Mouse (Mus musculus) kidney, postnatal 14 days (tissue): ENCODE measurements at regions not wholly inside any gene's neighbourhood (a gene's known extent, or its start where the extent isn't known, plus 50 kb on each side); places are given as distances from the start of the nearest gene placed in this dataset.
A peak's percentile ranks its signal among the peaks of the same experiment; 100 is the strongest.
"Not testable (repeated sequence)": the region's sequence is repeated elsewhere in the genome, so short reads cannot be mapped to it uniquely, and the experiment has no call there.

Experiments used
- DNase-seq: peaks from one replicate; pipeline ENCODE4 v3.0.0; 2022; ENCODE audit warnings: mixed read lengths

DNA sequence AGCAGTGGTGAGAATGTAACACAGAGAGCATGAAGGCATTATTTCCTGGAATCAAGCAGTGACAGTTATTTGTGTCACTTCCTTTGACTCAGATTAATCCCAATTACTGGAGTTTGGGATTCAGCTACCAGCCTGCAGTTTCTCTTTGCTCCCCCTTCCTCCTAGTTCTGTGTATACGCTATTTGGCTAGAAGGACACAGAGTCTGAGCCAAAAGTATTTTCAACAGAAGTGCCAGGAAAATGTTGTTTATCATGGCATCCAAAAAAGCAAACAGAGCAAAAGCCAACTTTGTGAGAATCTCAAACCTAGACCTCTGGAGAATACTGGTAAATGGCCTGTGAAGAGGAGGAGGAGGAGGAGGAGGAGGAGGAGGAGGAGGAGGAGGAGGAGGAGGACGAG lies 600.4 kb downstream of the Crisp4 start:
- no peak for DNase-seq

GRCm38 (mm10) chr1:17538160-17538559 lies 607.5 kb downstream of the Crisp4 start:
- no peak for DNase-seq

GRCm38 (mm10) chr1:17531291-17531690 lies 614.4 kb downstream of the Crisp4 start:
- DNase-seq = not testable (repeated sequence)

GRCm38 (mm10) chr1:17520118-17520517 lies 625.6 kb downstream of the Crisp4 start:
- DNase-seq = no peak

DNA sequence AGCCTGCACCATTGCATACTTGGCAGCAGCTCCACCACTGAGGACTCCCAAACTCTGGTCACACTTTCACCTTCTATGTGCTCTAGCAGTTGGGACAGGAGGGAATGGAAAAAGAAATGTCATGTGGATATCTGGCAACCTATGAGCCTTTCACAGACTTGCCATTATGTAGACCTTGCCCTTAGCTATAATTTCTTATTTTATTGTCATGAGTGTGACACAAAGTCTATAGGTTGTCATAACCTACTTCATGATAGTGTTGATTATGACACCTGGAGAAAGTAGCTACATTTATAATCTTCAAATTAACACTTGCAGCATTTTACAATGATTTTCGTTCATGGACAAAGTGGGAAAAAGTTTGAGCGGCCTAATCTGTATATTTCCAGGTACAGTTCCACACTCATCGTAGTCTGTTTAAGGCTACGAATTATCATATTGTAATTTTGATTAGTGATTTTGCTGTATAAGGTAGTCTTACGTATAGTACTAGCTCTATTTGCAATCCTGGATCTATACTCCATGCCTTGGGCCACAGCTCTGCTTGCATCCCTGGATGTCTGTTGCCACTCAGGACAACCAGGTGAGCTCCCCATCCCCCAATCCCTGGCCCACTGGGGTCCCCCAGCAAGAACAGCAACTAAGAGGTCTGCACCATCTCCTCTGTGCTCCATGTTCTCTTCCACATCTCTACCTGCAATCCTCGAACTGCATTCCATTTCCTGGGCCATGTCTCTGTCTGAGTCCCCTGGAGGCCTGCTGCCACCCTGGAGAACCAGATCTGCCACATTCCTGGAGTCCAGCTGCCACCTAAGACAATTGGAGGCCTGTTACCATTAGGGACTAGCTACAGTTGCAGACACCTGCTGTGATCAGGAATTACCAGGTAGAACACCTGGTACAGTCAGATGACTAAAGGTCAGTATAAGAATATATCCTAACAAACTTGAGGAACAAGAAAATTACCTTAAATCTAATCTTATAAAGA lies 639.3 kb downstream of the Crisp4 start:
- peak; percentile 23 for DNase-seq

- DNase-seq = no peak
These were observed 652.1 kb downstream of the Crisp4 start for GRCm38 (mm10) chr1:17493596-17493995.

DNA sequence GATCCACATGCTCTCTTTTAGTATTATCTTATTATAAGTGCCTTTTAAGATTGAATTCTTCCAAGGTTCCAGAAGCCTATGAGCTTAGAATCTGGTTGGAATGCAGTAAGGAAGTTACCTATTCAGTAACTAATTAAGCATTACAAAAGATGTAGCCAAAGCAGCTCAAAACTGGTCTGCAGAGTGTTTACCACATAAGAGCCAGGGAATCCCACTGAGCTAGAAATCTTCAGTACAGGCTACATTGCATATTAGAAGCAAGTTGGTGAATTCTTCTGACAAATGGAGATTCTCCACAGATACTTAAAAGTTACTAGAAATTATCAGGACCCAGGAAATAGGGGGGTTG lies 655.9 kb downstream of the Crisp4 start:
- DNase-seq = not testable (repeated sequence)

- not testable (repeated sequence) for DNase-seq
These were observed 656.4 kb downstream of the Crisp4 start for GRCm38 (mm10) chr1:17489192-17489853.

DNA sequence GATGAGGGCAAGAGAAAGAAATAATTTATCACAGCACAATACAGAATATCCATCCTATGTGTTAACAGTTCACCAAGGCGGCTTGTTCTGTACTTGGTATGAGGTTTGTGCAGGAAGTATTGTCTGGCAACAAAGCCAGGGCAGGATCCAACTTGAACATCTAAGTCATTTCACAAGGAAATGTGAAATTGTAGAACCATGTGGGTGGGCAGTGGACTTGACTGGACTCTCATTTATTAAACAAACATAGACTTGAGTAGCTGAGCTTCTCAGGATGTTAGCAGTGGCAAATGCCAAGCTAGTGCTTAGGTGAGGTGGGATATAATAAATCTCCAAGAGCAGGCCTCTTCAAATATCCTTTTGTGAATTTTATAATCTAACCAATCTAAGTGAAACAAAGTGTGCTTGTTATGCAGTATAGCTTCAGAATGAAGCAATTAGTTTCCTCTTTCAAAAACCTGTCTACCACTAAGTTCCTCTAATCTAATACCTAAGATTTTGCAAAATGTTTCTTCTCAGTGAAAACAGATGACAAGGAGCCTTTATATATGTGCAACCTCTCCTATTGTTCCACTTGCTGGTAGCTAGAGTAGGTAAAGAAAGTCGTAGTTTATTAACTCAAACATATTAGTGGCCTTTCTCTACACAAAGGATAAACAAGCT lies 694.4 kb downstream of the Crisp4 start:
- no peak for DNase-seq

GRCm38 (mm10) chr1:17450715-17451114 lies 695.0 kb downstream of the Crisp4 start:
- no peak for DNase-seq

- DNase-seq = no peak
These were observed 695.4 kb downstream of the Crisp4 start for GRCm38 (mm10) chr1:17450295-17450694.

DNA sequence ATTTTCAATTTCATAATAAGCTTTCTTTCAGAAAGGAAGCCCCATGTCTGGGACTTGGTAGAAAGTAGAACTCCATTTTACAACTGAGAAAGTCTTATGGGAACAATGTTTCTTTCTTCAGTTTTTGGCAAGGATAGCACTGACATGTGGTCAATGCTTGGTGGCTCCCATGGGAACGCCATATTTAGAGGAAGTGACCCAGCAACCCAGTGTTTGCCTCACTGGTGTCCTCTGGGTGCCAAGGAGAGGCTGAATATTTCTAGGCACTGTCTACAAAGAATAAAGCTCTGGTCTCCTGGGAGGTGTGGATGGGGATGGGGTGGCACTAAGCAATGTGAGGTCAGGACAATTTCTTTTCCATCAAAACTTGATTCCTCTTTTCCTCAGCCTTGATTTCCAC lies 696.4 kb downstream of the Crisp4 start:
- no peak for DNase-seq

GRCm38 (mm10) chr1:17434064-17434463 lies 711.6 kb downstream of the Crisp4 start:
- not testable (repeated sequence) for DNase-seq

- no peak for DNase-seq
These were observed 729.7 kb downstream of the Crisp4 start for GRCm38 (mm10) chr1:17415958-17416357.

DNA sequence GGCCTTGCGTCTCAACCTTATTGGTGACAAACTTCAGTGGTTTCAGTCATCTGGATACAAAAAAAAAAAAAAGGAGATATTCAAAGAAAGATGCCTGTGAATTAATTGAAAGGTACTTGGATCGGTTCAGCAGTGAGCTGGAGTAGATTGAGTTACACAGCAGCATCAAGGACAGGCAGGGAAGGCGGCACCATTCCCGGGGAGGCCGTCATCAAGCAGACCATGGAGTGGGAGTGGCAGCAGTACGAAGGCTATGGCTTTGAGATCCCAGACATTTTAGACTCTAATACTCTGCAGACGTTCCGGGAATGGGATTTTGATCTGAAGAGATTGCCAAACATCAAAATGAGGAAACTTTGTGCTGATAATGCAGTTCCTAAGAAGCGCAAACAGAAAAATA lies 750.8 kb downstream of the Crisp4 start:
- DNase-seq = no peak

GRCm38 (mm10) chr1:17392114-17392819 lies 753.4 kb downstream of the Crisp4 start:
- no peak for DNase-seq

GRCm38 (mm10) chr1:17377562-17377961 lies 768.1 kb downstream of the Crisp4 start:
- DNase-seq = no peak

- DNase-seq = no peak
These were observed 797.4 kb downstream of the Crisp4 start for GRCm38 (mm10) chr1:17348271-17348670.

GRCm38 (mm10) chr1:17337827-17338226 lies 807.9 kb downstream of the Crisp4 start:
- DNase-seq = no peak

- not testable (repeated sequence) for DNase-seq
These were observed 834.3 kb downstream of the Crisp4 start for GRCm38 (mm10) chr1:17311392-17311791.

DNA sequence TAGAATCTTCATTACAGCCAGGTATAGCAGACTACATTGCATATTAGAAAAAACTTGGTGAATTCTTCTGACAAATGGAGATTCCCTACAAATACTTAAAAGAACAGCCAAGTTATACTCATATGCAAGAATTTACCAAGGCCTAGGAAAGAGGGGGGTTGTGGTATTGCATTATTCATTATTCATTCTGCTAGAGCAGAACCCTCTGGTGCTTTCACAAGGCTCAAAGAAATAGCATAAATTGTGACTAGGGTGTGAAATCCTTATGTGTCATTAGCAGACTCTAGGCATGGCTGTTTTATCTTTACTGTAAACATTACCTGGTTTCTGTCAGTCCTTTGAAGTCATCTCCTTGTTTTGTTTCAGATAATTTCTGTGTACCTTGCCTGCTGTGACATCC lies 835.8 kb downstream of the Crisp4 start:
- DNase-seq = not testable (repeated sequence)
